Mouse (Mus musculus): ENCODE data around the gene Gm16253.
"Not testable (repeated sequence)": the region's sequence is repeated elsewhere in the genome, so short reads cannot be mapped to it uniquely, and the experiment has no call there.

Gene Gm16253

GRCm38 (mm10) chr3:96598156-96599068, 21.6 kb downstream of the Gm16253 start:
- DNase-seq (ENCODE audit: low read depth, low spot score), result peak; percentile 73

GRCm38 (mm10) chr3:96599069-96599393, 22.2 kb downstream of the Gm16253 start:
- DNase-seq (ENCODE audit: low read depth, low spot score), result no peak

- DNase-seq (ENCODE audit: low read depth, low spot score), result no peak
These were observed 22.6 kb downstream of the Gm16253 start for GRCm38 (mm10) chr3:96599411-96599810.

- peak; percentile 97 for DNase-seq (ENCODE audit: low read depth, low spot score)
These were observed 24.0 kb downstream of the Gm16253 start, which contains the start of gene Lix1l for GRCm38 (mm10) chr3:96600639-96601250. Lix1l (plus strand) TSS chr3:96601149.

- peak; percentile 61 for DNase-seq (ENCODE audit: low read depth, low spot score)
These were observed 24.5 kb downstream of the Gm16253 start for GRCm38 (mm10) chr3:96601251-96601787.

GRCm38 (mm10) chr3:96601941-96602703, 25.3 kb downstream of the Gm16253 start:
- no peak for DNase-seq (ENCODE audit: low read depth, low spot score)

- DNase-seq (ENCODE audit: low read depth, low spot score), result no peak
These were observed 25.9 kb downstream of the Gm16253 start for GRCm38 (mm10) chr3:96602704-96603084.

- no peak for DNase-seq (ENCODE audit: low read depth, low spot score)
These were observed 26.5 kb downstream of the Gm16253 start for GRCm38 (mm10) chr3:96603311-96603710.

- not testable (repeated sequence) for DNase-seq (ENCODE audit: low read depth, low spot score)
These were observed 29.2 kb downstream of the Gm16253 start for GRCm38 (mm10) chr3:96606007-96606406.

GRCm38 (mm10) chr3:96606618-96607017, 29.8 kb downstream of the Gm16253 start:
- no peak for DNase-seq (ENCODE audit: low read depth, low spot score)

GRCm38 (mm10) chr3:96617941-96618340, 41.2 kb downstream of the Gm16253 start:
- no peak for DNase-seq (ENCODE audit: low read depth, low spot score)

GRCm38 (mm10) chr3:96623201-96623600, 46.4 kb downstream of the Gm16253 start:
- no peak for DNase-seq (ENCODE audit: low read depth, low spot score)

GRCm38 (mm10) chr3:96629729-96630600, 53.2 kb downstream of the Gm16253 start, which contains the start of gene Rbm8a:
Rbm8a (plus strand) TSS chr3:96629933.
- DNase-seq (ENCODE audit: low read depth, low spot score), result peak; percentile 99
